Mouse (Mus musculus) mouse trophoblast stem cell (cell line): ENCODE results near the gene Lrrc75b.

Experiments
- in situ Hi-C, 2 experiments: fragments of 300-500 bp; cut with MseI, MboI; formaldehyde crosslinking; loops; 2 replicates in 1 of 2; 3 replicates in 1 of 2; pipeline ENCODE4 v1.15.1; 2025

The Lrrc75b gene

DNA sequence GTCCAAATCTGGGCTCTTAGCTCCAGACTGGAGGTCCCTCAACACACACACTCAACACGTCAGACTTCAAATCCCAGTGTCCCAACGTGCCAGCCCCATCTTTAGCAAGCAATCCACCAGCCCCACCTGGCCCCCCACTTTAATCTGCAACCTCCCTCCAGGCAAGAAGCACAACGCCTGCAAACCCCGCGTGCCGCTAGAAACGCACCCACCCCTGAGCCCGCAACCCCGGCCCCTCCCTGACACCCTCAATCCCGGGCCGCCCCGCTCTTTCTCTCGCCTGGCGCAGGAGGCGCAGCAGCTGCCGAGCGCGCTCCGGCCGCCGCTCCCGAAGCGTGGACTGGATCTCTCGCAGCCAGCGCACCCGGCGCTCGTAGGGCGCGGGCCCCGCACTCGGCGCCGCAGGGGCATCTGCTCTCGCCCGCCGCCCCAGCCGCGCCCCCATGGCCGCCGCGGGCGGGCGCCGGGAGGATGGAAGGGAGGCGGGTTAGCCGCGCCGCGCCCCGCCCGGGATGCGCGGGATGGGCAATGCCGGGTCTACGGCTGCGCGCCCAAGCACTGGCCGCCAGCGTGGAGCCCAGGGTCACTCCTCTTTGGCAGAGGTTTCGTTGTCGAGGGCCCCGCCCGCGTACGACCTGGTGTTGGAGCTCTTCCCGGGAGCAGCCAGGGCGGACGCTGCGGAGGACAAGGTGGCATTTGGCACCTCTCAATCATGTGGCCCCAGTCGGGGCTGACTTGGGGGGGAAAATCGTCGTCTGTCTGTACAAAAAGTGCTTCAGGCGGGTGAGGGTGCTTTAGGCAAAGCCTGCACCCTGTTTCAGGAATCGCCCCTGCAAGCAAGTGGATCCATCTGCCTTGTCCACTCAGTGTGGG, at the start of gene Lrrc75b:
Lrrc75b (minus strand) TSS at position 655 of the 873 bp plus-strand sequence.
- in situ Hi-C loops = no loop called here

DNA sequence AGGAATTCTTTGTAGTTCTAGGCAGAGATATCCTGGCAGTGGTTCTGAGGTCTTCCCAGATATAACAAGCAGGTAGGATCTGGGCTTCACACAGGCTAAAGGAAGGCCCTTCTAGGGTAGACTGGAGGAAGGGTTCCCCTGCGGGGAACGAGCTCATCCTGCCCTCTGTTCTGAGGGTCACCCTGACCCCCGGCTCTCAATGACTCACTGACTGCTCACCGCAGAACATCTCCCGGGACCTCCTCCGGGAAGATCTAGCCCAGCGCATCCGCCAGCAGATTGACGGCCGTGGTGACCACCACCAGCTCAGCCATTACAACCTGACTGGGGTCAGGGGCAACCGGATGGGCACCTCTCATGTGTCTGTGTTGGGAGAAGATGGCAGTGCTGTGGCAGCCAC, 48.8 kb upstream of the Lrrc75b start:
- in situ Hi-C loops = no loop called here

DNA sequence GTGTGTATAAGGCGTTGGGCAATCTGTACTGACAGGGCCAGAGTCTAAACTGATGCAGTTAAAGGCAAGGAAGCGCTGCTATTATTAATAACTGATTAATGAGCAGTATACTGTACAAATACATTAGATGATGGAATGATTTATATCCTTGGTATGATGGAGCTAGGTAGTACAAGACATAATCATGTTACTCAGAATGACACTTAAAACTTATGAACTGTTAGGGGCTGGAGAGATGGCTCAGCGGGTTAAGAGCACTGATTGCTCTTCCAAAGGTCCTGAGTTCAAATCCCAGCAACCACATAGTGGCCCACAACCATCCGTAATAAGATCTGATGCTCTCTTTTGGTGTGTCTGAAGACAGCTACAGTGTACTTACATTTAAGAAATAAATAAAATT, 47.1 kb upstream of the Lrrc75b start:
- in situ Hi-C loops = no loop called here

DNA sequence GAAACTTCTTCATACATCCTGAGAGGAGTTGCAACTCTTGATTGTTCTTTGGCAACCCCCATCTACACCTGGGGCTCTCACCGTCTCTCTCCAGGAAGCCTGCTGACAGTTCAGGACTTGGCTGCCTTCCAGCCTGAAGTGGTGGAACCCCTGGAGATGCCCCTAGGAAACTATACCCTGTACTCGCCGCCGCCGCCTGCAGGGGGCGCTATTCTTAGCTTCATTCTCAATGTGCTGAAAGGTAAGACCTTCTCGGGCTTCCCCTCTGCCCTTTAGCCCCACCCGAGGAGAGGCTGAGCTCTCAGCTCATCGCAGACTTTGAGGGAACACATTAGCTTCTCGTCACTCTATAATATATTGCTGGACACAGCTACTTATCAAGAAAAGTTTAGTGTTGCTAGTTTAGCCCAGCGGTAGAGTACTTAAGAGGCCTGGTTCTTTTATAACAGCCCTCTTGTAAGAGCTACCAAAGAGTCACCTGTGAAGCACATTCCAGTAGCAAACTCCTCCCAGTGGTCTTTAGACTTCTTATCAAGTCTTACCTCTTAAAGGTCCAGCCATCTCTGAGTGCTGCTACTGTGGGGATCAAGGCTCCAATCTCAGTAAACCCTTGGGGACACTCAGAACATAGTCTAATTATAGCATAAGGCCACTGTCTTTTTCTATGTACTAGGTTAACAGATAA, 45.2 kb upstream of the Lrrc75b start:
- in situ Hi-C loops = no loop called here

DNA sequence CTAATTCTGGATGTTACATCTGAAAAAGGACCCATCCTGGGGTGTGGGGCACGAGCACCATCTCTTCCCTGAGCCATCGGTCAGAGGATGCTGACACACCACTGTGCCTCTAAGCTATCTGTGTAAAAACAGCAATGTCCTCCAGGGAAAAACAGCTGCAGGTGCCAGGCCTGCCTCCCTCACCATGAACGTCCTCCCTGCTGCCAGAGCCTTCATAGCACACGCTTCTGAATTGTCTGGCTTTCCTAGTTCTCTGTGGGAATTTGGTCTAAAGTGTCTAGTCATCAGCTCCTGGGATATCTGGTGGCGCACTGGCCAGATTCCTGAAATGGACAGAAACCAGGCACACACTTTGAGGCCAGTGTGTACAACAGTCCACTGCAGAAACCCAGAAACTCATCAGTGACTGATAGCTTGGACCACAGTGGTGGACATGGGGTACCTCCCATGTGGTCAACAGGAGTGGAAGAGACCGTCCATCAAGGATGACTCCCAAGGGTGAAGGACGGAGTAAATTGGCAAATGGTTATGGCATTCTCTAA, 40.1 kb upstream of the Lrrc75b start:
- in situ Hi-C loops = no loop called here

DNA sequence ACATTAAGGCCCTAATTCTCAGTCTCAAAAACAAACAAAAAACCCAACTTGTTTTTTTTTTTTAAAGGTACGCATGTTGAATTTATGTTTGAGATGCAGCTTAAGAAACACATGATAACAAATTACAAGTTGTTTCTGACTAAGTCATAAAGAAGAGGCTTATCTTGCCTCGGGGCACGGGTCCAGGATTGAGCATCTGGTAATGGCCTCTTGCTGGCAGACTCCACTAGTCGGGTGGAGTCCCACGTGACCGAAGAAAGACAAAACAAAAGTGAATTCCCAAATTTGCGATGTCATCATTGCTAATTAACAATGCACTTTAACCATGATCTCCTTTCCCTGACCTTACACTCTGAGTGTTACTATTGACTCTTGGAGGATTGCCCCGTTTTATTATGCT, 35.9 kb upstream of the Lrrc75b start:
- in situ Hi-C loops = no loop called here

DNA sequence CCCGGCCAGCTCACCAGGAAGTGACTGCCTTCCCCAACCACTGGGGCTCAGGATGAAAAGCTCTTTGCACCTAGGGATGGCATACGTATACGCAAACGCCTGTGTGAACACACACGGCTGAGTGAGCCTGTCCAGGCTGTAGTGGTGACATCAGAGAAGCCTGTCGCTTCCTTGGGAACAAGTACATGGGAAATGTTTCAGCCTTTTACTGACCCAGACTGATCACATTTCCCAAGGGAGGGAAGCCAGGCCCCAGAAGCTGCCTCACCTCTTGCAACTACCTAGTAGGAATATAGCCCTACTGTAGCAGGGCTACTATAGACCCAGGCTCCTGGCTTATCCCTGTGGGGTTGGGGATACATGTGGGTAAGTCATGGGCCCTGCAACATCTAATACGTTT, 32.5 kb upstream of the Lrrc75b start:
- in situ Hi-C loops = no loop called here

DNA sequence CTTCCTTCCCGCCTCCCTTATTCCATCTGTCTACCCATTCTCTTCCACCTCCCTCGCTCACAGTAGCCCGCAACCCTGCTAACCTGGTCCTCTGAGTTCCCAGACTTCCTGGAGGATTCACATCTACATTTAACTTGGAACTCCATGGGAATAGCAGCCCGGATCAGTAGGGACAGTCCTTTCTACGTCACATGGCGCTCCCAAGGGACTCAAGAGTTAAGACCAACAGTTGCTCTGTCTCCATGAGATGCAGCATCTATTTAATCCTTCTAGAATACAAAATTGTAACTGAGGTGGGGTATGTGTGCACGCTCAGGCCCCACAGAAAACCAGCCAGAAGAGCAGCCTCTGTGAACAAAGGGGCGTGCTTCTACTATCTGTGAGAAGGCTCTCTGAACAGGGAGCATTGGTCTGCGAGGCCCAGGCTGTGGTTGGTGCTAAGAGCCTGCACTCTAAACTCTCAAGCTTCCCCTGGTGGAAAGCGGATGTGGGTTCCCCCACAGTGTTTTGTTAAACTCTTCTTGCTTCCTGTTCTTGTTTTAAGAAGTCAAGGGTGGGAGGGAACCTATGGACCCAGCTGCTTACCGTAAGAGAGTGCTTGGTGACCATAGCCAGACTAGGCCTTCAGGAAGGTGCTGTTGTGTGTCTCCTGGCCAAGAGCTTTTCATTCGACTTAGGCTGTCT, 31.2 kb upstream of the Lrrc75b start:
- in situ Hi-C loops = no loop called here

DNA sequence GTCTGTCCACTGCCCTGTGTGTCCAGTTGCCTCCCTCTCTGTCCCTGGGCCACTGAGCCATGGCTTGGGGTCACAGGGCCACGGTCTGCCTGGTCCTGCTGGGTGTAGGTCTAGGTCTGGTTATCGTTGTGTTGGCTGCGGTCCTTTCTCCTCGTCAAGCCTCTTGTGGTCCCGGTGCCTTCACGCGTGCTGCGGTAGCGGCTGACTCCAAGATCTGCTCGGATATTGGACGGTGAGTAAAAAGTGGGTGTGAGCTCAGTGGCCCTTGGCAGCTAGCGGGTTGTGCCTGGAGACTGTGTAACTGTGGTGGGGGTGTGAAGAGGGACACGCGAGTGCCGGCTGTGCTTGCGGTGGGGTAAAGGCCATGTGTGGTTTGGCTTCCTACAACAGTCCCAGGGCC, 29.5 kb upstream of the Lrrc75b start:
- in situ Hi-C loops = no loop called here

DNA sequence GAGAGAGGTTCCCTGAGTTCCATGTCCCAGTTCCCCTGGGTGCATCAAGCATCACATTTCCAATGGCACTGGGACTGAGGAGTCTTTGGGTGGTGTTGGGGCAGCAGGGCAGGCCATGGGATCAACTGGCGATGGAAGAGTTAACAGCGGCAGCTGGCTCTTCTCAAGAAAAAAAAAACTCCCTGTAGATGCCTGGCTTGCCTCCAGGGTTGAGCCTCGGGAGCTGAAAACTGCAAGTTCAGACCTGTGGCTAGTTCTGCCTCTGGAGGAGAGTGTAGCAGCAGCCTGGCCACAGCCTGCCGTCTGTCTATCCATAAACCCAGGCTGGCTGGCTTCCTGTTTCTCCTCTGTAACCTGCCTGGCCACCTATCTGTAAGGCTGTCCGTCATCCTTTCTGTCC, 29.0 kb upstream of the Lrrc75b start, which contains the start of gene Ggt5:
Ggt5 (plus strand) TSS at position 212 of the 400 bp plus-strand sequence.
- in situ Hi-C loops = no loop called here

DNA sequence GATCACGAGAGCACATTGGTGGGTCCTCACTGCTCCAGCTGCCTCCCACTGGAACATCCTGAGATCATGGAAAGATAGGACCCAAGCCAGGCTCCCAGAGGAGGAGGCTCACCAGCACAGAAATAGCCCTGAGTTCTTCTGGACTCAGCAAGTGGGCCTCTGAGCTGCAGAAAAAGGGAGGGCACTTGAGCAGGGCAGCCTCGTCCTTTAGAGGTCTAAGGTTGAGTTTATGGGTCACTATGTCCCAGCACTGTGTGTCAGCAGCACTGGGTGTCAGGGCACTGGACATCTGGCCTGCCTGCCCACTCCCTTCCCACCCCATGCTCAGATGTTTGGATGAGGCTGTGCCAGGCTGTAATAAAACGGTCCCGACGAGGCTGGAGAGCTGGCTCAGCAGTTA, 28.2 kb upstream of the Lrrc75b start:
- in situ Hi-C loops = no loop called here

DNA sequence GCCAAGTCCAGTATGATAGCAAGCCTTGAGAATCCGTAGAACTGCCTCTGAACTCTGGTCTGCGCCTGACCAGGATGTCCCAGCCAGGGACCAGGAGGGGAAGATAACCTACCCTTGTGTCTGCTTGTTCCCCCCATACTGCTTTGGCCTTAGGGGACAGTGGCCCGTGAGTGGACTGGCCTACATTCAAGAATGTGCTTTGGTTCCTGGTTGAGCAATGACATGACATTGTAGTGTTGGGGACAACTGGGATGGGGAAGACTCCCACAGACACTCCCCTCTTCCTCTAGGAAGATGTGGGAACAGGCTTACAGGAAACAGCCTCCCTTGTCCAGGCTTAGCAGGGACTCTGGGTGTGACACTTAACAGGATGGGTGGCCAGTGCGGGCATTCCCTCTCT, 27.7 kb upstream of the Lrrc75b start:
- in situ Hi-C loops = no loop called here

DNA sequence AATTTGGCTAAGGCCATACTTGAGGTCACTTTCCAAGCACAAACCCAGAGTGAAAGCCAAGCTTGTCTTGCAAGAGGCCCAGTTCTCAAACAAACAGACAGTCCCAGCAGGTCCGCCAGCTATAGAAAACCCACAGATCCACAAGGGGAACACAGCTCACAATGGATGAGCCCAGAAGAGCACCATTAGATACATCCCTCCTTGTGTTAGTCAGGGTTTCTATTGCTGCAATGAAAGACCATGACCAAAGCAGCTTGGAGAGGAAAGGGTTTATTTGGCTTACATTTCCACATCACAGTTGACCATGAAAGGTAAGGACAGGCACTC, 26.4 kb upstream of the Lrrc75b start:
- in situ Hi-C loops = no loop called here

DNA sequence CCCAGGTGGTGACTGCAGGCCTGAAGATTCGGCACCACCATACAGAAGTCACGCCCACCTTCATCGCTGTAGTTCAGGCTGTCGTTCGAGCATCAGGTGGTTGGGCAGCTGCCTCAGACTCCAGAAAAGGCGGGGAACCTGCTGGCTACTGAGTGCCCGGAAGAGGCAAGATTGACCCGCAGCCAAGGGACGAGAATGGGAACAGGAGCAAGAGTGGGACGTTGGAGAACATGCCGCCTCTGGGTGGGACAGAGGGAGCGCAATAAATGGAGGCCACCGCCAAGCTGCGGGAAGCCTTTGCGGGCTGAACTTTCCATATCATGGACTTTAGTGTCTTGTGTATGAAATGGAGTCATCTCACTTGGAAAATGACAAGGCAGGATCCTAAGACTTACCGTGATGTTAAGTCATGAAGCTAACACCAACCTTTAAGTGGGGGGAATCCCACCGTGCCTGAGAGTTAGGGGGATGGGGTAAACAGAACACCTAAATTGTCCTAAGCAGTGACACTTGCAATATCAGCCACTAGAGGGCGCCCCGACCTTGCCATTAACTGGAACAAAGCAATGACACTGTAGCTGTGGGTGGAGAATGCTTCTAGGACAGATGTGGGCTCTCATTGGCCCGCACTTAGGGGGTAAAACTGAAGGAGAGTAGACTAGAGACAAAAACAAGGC, 25.9 kb upstream of the Lrrc75b start:
- in situ Hi-C loops = no loop called here

DNA sequence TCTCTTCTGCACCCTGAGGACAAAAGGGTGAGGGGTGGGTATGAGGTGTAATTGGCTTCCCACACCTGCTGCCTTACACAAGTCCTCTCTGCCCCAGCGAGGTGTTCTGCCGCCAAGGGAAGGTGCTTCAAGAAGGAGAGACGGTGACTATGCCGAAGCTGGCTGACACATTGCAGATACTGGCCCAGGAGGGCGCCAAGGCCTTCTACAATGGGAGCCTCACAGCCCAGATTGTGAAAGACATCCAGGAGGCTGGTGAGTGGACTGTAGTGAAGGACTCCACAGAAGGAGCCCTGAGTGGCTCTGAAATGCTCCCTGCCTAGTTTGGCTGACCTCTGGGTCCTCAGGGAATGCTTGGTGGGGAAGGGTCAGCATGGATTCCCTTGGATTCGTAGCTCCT, 19.0 kb upstream of the Lrrc75b start:
- in situ Hi-C loops = no loop called here

DNA sequence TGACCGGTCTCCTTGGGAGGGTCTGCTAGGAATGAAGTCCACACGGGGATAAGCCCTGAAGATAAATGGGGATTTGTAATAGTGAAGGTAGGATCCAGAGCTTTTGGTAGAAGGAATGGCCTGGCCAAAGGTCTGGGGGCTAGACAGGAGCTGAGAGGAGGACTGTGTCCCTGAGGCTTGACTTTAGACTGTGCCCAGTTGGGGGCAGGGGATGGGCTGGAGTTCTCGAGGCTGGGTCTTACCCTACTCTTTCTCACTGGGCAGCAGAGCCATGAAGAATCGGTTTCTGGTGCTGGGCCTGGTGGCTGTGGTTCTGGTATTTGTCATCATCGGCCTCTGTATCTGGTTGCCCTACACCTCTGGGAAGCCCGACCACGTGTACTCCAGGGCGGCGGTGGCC, 13.8 kb upstream of the Lrrc75b start:
- in situ Hi-C loops = no loop called here

DNA sequence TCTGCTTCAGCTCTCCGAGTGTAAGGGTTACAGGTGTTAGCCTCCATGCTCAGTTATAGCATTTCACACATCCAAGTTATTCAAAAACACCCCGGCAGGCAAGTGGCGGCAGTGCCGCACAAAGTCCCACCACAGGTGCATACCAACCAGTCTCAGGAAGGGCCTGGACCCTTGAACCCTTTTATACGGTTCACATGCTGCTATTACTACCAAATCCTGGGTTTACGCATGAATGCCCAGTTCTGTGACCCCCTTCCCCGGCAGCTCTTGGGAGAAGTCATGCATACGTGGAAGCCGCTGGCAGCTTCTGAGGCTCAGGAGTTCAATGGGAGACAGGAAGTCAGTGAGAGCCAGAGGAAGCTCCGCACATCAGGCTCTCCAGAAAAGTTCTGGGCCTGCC, 13.1 kb upstream of the Lrrc75b start:
- in situ Hi-C loops = no loop called here

DNA sequence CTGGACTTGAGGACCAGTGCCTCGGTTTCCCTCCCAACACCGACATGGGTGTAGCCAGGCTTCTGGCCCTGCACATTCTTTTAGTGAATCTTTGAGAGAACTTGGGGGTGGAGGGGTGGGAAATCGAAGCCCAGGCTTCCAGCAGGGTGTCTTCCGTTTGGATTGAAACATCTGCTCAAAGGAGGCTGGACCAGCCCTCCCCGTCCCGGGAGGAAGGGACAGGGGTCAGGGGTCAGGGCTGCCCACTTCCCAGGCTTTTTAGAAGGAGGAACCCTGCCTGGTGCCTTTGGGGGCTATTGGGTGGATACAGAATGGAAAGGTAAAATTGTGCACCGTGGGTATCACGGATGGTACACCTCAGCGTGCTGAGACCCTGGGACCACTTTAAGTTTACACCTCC, 11.8 kb upstream of the Lrrc75b start:
- in situ Hi-C loops = no loop called here

DNA sequence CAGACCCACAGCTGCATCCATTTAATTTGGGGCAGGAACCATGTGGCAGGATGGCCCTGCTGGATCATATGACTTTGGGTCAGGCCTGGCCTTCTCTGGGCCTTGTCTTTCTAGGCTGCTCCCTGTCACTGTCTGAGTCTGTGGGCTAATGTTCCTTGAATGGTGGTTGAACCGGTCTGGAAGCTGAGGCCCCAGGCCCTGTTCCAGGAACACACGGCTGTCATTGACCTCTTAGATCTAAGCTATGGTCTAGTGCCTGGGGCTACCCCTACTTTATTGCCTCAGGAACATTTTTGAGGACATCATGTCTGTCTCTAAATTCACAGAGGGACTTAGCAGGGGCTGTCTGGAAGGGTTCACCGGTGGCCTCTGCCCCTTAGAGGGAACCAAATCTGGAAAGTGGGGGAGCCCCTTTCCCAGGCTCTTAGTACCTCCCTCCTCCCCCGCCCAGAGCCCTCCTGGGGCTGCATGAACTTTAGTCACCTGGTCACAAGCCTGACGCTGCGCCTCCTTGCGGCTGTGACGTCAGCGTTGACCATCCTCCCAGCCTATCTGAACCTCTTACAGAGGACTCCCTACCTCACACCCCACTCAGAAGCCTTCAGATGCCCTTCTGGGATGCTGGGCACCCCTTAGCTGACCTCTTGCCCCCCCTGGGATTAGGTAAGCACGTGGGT, 11.0 kb upstream of the Lrrc75b start:
- in situ Hi-C loops = no loop called here

DNA sequence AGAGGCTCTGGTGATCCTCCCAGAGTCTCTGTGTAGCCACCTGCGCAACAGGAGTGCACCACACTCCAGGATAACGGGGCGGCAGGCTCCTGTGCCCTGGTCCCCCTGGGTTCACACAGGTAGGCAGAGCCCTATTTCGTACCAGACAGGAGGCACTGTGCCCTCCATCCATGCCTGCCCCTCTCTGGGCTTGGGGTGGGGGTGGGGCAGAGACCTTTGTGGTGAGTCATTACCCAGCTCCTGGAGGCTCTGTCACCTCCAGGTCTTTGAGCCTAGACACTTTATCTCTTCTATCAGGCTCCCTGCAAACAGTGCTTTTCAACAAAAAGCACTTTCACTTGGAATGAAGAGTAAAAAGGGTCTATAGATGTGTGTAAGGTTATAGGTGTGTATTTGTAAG, 8.7 kb upstream of the Lrrc75b start:
- in situ Hi-C loops = no loop called here

DNA sequence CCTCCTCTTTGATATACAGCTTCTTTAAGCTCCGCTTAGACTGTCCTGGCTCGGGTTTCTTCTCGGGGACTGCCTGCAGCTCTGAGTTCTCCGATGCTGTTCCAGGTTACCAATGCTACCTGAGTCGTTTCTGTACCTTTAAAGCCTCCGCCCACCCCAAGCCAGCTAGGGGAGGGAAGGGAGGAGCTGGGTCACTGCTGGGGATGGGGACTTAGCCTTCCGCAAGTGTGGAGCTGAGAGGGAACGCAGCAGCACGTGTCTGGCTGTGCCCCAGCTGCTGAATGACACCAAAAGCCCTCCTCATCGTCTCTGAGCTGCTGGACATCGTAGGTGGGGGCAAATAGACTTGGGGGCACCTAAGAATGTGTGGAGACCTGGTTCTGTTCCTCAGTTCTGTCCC, 8.3 kb upstream of the Lrrc75b start:
- in situ Hi-C loops = no loop called here
